Comparison of ENCODE assay signal across 24 mouse cellular contexts in genomic region chr6:59155636-59156035, GRCm38 (mm10). TPM values are rescaled to one million over a fixed set of nuclear protein-coding genes. Genes with fewer than 3 reads are reported as not detected.
DNase-seq lines count a peak whose midpoint lies in the region; ATAC-seq and TF ChIP-seq lines count a peak whose summit lies in the region.
"Had no signal": no experiment of that assay in that cellular context is flagged by ENCODE, and none has a peak within 500 bp of the region (broad histone marks: within the 10 kb centered on the region; RNA-seq: fewer than 3 reads in every experiment).

No protein-coding gene starts in this region.

- 0 out of 2 replicates have a peak overlapping the region, but pooled peaks have one; percentile 35 for H3K27ac ChIP-seq in forebrain, embryonic 14.5 days (ENCODE audit: low read depth, low read length)
- no peak overlapping the region for H3K27ac ChIP-seq in forebrain, embryonic 12.5 days
- no peak overlapping the region for H3K27ac ChIP-seq in lung, embryonic 15.5 days
- H3K27ac ChIP-seq in cerebellum, adult 2 months (ENCODE audit: insufficient read depth, low read length): no peak overlapping the region
- H3K27ac ChIP-seq: embryonic facial prominence, embryonic 12.5 days; heart, embryonic 10.5 days; limb, embryonic 15.5 days; liver, embryonic 14.5 days; neural tube, embryonic 15.5 days; stomach, embryonic 15.5 days had no signal

- DNase-seq in forebrain, embryonic 14.5 days (ENCODE audit: low spot score): peak; percentile 80
- DNase-seq in lung, postnatal 25 days (ENCODE audit: low spot score): no peak
- DNase-seq in brain, embryonic 14.5 days (ENCODE audit: low read depth): peak; percentile 82
- DNase-seq in layer of hippocampus, adult 8-10 months (ENCODE audit: low spot score in 2 of 2): peak; percentile 3 to 12
- DNase-seq in adrenal gland, adult 18-20 months (ENCODE audit: low spot score in 2 of 2): no peak
- DNase-seq in cerebellum, adult 2 months: no peak
- DNase-seq: adrenal gland, postnatal 14 days; cerebellum, adult 11 months; cerebellum, postnatal 25 days; heart, postnatal 4 days; kidney, postnatal 25 days; lung, postnatal 36 days; right cerebral cortex, adult 18-20 months; right cerebral cortex, postnatal 4 days; thymus, postnatal 25 days had no signal

- ATAC-seq in forebrain, embryonic 14.5 days: peak; percentile 92
- no peak for ATAC-seq in forebrain, embryonic 12.5 days (ENCODE audit: low FRiP score)
- peak; percentile 39; the same call in 1 of the 2 replicates for ATAC-seq in lung, embryonic 15.5 days (ENCODE audit: borderline replicate concordance, extremely low read depth, low FRiP score, low TSS enrichment)
- ATAC-seq: intestine, postnatal 0 days had no signal

- TF ChIP-seq POLR2A in brain, embryonic 14.5 days (IDR thresholded peaks at IDR 0.05; ENCODE audit: borderline replicate concordance, extremely low read depth, insufficient read depth, insufficient read length, poor library complexity, severe bottlenecking): no peak
- TF ChIP-seq POLR2A in cerebellum, adult 2 months (IDR thresholded peaks at IDR 0.05; ENCODE audit: borderline replicate concordance, insufficient read depth, low read length): no peak

- H3K4me3 ChIP-seq in forebrain, embryonic 14.5 days (ENCODE audit: low read depth, low read length): no peak overlapping the region
- H3K4me3 ChIP-seq in forebrain, embryonic 12.5 days (replicated peaks): no peak overlapping the region
- no peak overlapping the region for H3K4me3 ChIP-seq in lung, embryonic 15.5 days
- no peak overlapping the region for H3K4me3 ChIP-seq in cerebellum, adult 2 months (replicated peaks; ENCODE audit: insufficient read depth, low read depth, low read length)
- H3K4me3 ChIP-seq: embryonic facial prominence, embryonic 12.5 days; heart, embryonic 10.5 days; limb, embryonic 15.5 days; neural tube, embryonic 15.5 days; stomach, embryonic 15.5 days had no signal

- H3K27me3 ChIP-seq in forebrain, embryonic 14.5 days (replicated peaks; ENCODE audit: control insufficient read depth, insufficient read depth, low read length): no peaks in the 10 kb centered on the region
- no peaks in the 10 kb centered on the region for H3K27me3 ChIP-seq in forebrain, embryonic 12.5 days
- H3K27me3 ChIP-seq in lung, embryonic 15.5 days: no peaks in the 10 kb centered on the region
- H3K27me3 ChIP-seq in cerebellum, adult 2 months (ENCODE audit: control insufficient read depth, insufficient read depth, low read length): no peaks in the 10 kb centered on the region
- H3K27me3 ChIP-seq: embryonic facial prominence, embryonic 12.5 days; limb, embryonic 15.5 days; neural tube, embryonic 15.5 days; stomach, embryonic 15.5 days had no signal

- no peaks in the 10 kb centered on the region for H3K9me3 ChIP-seq in forebrain, embryonic 14.5 days (replicated peaks; ENCODE audit: control insufficient read depth, low read length)
- no peaks in the 10 kb centered on the region for H3K9me3 ChIP-seq in forebrain, embryonic 12.5 days
- H3K9me3 ChIP-seq in lung, embryonic 15.5 days: no peaks in the 10 kb centered on the region
- H3K9me3 ChIP-seq: embryonic facial prominence, embryonic 12.5 days; heart, embryonic 10.5 days; limb, embryonic 15.5 days; neural tube, embryonic 15.5 days; stomach, embryonic 15.5 days had no signal

- WGBS in forebrain, embryonic 14.5 days: 61% methylated on average over 1 of the region's 1 CpGs
- WGBS in forebrain, embryonic 12.5 days: 71% methylated on average over 1 of the region's 1 CpGs
- WGBS in lung, embryonic 15.5 days: 47% methylated on average over 1 of the region's 1 CpGs
- WGBS in cerebellum, adult 2 months: 48% methylated on average over 1 of the region's 1 CpGs

- no peaks in the 10 kb centered on the region for H3K36me3 ChIP-seq in forebrain, embryonic 14.5 days (ENCODE audit: control insufficient read depth, insufficient read depth, low read length)
- no peaks in the 10 kb centered on the region for H3K36me3 ChIP-seq in forebrain, embryonic 12.5 days (replicated peaks)
- no peaks in the 10 kb centered on the region for H3K36me3 ChIP-seq in lung, embryonic 15.5 days
- H3K36me3 ChIP-seq: embryonic facial prominence, embryonic 12.5 days; heart, embryonic 10.5 days; limb, embryonic 15.5 days; neural tube, embryonic 15.5 days; stomach, embryonic 15.5 days had no signal

- H3K4me1 ChIP-seq in forebrain, embryonic 14.5 days (ENCODE audit: control insufficient read depth, insufficient read depth, low read length): no peaks in the 10 kb centered on the region
- no peaks in the 10 kb centered on the region for H3K4me1 ChIP-seq in forebrain, embryonic 12.5 days
- no peaks in the 10 kb centered on the region for H3K4me1 ChIP-seq in lung, embryonic 15.5 days
- no peaks in the 10 kb centered on the region for H3K4me1 ChIP-seq in cerebellum, adult 2 months (ENCODE audit: control insufficient read depth, insufficient read depth, low read length)
- H3K4me1 ChIP-seq: embryonic facial prominence, embryonic 12.5 days; heart, embryonic 10.5 days; limb, embryonic 15.5 days; neural tube, embryonic 15.5 days; stomach, embryonic 15.5 days had no signal

- H3K9ac ChIP-seq in forebrain, embryonic 14.5 days (ENCODE audit: low read length): no peak overlapping the region
- H3K9ac ChIP-seq in forebrain, embryonic 12.5 days: no peak overlapping the region
- no peak overlapping the region for H3K9ac ChIP-seq in lung, embryonic 15.5 days
- H3K9ac ChIP-seq: embryonic facial prominence, embryonic 12.5 days; limb, embryonic 15.5 days; liver, embryonic 14.5 days; neural tube, embryonic 15.5 days; stomach, embryonic 15.5 days had no signal

- TF ChIP-seq CTCF in brain, embryonic 14.5 days (IDR thresholded peaks at IDR 0.05; ENCODE audit: borderline replicate concordance, extremely low read depth, insufficient read depth, insufficient read length): no peak
- no peak for TF ChIP-seq CTCF in cerebellum, adult 2 months (IDR thresholded peaks at IDR 0.05; ENCODE audit: borderline replicate concordance, insufficient read depth, low read depth, low read length)

- H3K4me2 ChIP-seq in forebrain, embryonic 14.5 days (ENCODE audit: low read length): no peak overlapping the region
- H3K4me2 ChIP-seq in forebrain, embryonic 12.5 days: no peak overlapping the region
- H3K4me2 ChIP-seq in lung, embryonic 15.5 days: no peak overlapping the region
- H3K4me2 ChIP-seq: embryonic facial prominence, embryonic 12.5 days; limb, embryonic 15.5 days; neural tube, embryonic 15.5 days; stomach, embryonic 15.5 days had no signal

RNA-seq across cellular contexts. Expression of gene Tigd2, which starts 53.0 kb away (rescaled TPM):
- polyA plus RNA-seq in forebrain, embryonic 14.5 days (2014; fragmentation: Nextera tagmentation; extraction: Ambion mirVana): 10.2 TPM in 2 replicates
- polyA plus RNA-seq in forebrain, embryonic 12.5 days (2016; fragmentation: Nextera tagmentation; extraction: Ambion mirVana): 9.1 and 9.7 TPM in 2 replicates
- 10.2 and 10.6 TPM in 2 replicates for polyA plus RNA-seq in lung, embryonic 15.5 days (2015; fragmentation: Nextera tagmentation; extraction: Ambion mirVana)
- 2.4 and 4.0 TPM in 2 replicates for polyA plus RNA-seq in brain, embryonic 14.5 days (2012; rRNA removed)
- total RNA-seq in layer of hippocampus, adult 8-10 months (2022): 10 to 100 TPM; 14.1 to 17.9 (median 16.9) TPM
- 10 to 100 TPM; 18.6 to 18.7 TPM for total RNA-seq in adrenal gland, adult 18-20 months (2021)
- polyA plus RNA-seq in cerebellum, adult 2 months (2012; rRNA removed): 7.6 and 8.8 TPM in 2 replicates

Comparison
In these comparisons a context has a peak if more than half of its experiments do, and no peak if none do; other contexts are left out.
1. DNase-seq: peak in forebrain, embryonic 14.5 days (single experiment), brain, embryonic 14.5 days (single experiment) and layer of hippocampus, adult 8-10 months (2 of 2); none in lung, postnatal 25 days (single experiment), adrenal gland, adult 18-20 months (0 of 2) and cerebellum, adult 2 months (0 of 2).